Mouse (Mus musculus) cerebellum, adult 2 months (tissue): Measurements from ENCODE around the gene Cdca4. TPM values are rescaled to one million over a fixed set of nuclear protein-coding genes. Genes with fewer than 3 reads are reported as not detected.
A peak's percentile ranks its signal among the peaks of the same experiment; 100 is the strongest.

Experiments used
- DNase-seq, 2 experiments: peaks; one replicate each; pipeline ENCODE4 v3.0.0; 2021
- H3K27ac ChIP-seq: fragments of 200-500 bp; 2 replicates; pipeline ENCODE4 v1.5.1; 2012; ENCODE audit warnings: low read length, control low read depth, inconsistent platforms; ENCODE audit not compliant: insufficient read depth
- H3K27me3 ChIP-seq: fragments of 200-500 bp; 2 replicates; pipeline ENCODE4 v1.6.1; 2012; ENCODE audit warnings: inconsistent platforms, mild to moderate bottlenecking, low read length, moderate library complexity; ENCODE audit not compliant: control insufficient read depth, insufficient read depth
- H3K4me1 ChIP-seq: fragments of 200-500 bp; 2 replicates; pipeline ENCODE4 v1.6.1; 2011; ENCODE audit warnings: low read length; ENCODE audit not compliant: control insufficient read depth, insufficient read depth
- H3K4me3 ChIP-seq: fragments of 200-500 bp; replicated peaks from 2 replicates; pipeline ENCODE3; 2011; ENCODE audit warnings: mild to moderate bottlenecking, low read depth, low read length, control low read depth; ENCODE audit not compliant: insufficient read depth
- CTCF ChIP-seq: fragments of 200-500 bp; IDR thresholded peaks from 2 replicates; pipeline ENCODE4 v1.5.1; 2011; ENCODE audit warnings: low read depth, mild to moderate bottlenecking, control low read depth, low read length, moderate library complexity, borderline replicate concordance; ENCODE audit not compliant: insufficient read depth
- POLR2A ChIP-seq: fragments of 200-500 bp; IDR thresholded peaks from 2 replicates; pipeline ENCODE4 v1.6.1; 2011; ENCODE audit warnings: low read length, control low read depth, borderline replicate concordance; ENCODE audit not compliant: insufficient read depth
- WGBS: fragments of 180-500 bp; shearing (Covaris S2); methylation state at CpG from one replicate; pipeline ENCODE4 v1.1.7; 2018; 5-methylcytosine and 5-hydroxymethylcytosine counted together
- polyA plus RNA-seq: library from polyadenylated mRNA; depleted of rRNA; stranded (reverse); fragments of >200 nt; gene quantifications from 2 replicates; pipeline ENCODE4 v1.2.3, GENCODE M21; 2012; rRNA removed

Gene Cdca4
- 9.3 and 9.8 TPM in 2 replicates for polyA plus RNA-seq

DNA sequence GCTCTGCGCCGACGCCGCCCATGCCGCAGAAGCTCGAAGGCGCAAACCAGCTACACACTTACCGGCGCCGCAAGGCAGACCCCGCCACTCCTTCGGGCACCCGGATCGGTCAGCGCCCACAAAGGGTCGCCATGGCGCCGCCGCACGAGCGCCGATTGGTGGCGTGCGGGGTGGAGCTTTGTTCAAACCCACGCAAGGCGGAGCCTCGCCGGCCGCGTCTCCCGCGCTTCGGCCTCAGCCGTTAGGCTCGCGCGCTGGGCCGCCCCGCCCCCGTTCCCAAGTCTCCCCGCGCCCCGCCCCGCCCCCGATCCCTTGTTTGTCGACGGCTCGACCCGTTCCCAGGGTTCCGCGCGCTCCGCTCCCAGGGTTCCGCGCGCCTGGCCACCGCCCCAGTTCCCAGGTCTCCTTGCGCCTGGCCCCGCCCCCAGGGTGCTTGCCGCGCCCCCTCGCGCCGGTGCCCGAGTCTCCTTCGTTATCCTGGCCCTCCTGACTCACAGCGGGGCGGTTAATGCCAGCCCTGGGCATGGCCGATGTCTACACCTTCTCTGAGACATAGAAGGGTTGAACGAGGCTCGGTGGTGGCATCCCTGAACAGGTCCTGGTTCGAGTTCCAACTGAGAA, at the start of gene Cdca4:
Gene Cdca4, minus strand, starts transcription at position 180 of the 621 bp plus-strand sequence.
- DNase-seq = peak; percentile 98 to 99
- H3K27ac ChIP-seq = peak within 1 kb of the TSS; percentile 58

DNA sequence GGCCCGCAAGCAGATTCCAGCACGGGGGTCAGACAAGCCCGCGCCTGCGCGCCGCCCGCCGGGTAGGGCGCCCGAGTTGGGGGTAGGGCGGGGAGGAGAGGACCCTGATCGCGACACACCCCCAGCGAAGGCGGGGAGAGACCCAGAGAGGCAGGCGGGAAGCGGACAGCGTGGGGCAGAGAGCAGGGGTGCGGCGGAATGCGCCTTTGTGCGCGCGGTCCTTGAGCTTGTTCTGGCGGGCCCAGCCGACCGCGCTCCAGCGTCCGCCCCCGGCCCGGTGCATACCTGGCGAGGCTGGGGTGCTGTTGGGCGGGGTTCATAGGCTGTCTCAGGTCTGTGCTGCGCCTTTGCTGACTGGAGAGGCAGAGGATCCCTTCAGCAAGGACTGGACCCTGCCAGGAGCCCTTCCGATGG, 48.4 kb upstream of the Cdca4 start:
- DNase-seq = no peak
- H3K27me3 ChIP-seq = no peaks in the 10 kb centered on the region; the same call in 1 of the 2 replicates
- H3K4me3 ChIP-seq = no peak overlapping the region
- H3K4me1 ChIP-seq = peaks cover 9% of the 10 kb centered on the region
- H3K27ac ChIP-seq = no peak overlapping the region
- TF ChIP-seq CTCF = no peak
- no peak for TF ChIP-seq POLR2A
- 2% methylated on average over 37 of the region's 37 CpGs for WGBS

More for the DNA sequence above, at the start of gene Cdca4:
- TF ChIP-seq POLR2A = peak; percentile 82
- TF ChIP-seq CTCF = no peak
- WGBS = under 1% methylated on average over 72 of the region's 72 CpGs
- no peaks in the 10 kb centered on the region; the same call in 1 of the 2 replicates for H3K4me1 ChIP-seq
- no peaks in the 10 kb centered on the region for H3K27me3 ChIP-seq
- peak within 1 kb of the TSS; percentile 93 for H3K4me3 ChIP-seq

DNA sequence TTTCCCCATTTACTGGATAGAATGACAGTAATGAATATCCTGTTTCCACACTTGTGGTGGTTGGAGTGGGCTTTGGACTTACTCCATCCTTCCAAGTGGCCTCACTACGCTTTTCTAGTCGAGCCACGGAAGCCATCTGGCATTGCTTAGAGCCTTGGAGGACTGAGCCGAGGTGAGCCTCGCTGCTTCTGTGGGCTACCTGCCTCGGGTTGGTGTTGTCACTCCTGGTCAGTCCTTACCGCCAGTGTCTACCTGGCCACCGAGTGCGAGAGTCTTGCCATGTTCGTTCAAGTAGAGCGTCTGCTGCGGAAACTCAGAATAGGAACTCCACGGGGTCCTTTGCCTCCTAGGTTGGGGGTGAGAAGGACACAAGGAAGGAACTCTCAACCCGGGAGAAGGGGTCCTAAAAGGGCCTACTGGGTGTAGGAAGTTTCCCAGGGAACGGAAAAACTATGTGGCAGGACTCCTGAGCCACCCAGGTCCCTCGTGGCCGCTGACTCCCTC, 47.9 kb upstream of the Cdca4 start:
- DNase-seq = no peak
- no peak for TF ChIP-seq CTCF
- TF ChIP-seq POLR2A = no peak
- Histone ChIP-seq H3K4me1 (peaks cover 9% of the 10 kb centered on the region), H3K27me3 (no peaks in the 10 kb centered on the region; the same call in 1 of the 2 replicates), H3K27ac (no peak overlapping the region), H3K4me3 (no peak overlapping the region)
- WGBS = 4% methylated on average over 17 of the region's 17 CpGs

DNA sequence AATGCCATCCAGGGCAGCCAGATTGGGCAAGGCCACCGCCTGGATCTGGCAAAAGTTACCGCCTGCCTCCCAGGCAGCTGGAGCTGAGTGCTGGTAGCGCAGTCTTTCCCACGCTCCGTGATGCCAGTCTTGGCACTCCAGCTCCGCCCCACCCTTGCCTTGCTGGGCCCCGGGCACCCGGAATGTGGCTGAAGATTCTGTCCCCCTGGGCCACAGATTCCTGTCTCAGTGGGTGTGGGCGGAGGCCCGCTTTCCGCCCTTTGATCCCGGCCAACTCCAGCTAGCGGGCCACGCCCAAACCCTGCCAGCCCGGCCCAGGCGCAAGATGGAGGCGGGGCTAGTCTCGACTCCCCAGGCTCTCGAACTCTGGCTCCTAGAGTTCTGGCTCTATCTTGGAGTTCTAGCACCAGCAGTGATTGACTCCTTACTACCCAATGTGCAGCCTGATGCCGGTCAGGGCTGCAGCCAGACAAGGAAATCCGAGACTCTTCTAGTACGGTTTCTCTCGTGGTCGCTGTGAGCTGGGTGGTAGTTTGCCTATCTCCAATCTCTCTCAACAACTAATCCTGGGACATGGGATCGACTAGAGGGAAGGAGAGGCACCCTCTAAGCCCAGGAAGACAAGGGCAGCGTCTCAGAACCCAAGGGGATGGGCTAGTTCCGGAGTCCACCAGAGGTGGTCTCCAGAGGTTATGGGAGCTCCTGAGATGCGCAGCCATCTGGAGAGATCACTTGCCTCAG, 47.3 kb upstream of the Cdca4 start:
- peak; percentile 19 to 29 for DNase-seq
- H3K27me3 ChIP-seq = no peaks in the 10 kb centered on the region; the same call in 1 of the 2 replicates
- H3K4me1 ChIP-seq = peaks cover 9% of the 10 kb centered on the region
- 6% methylated on average over 28 of the region's 28 CpGs for WGBS
- no peak overlapping the region for H3K4me3 ChIP-seq
- H3K27ac ChIP-seq = no peak overlapping the region
- no peak for TF ChIP-seq CTCF
- no peak for TF ChIP-seq POLR2A

DNA sequence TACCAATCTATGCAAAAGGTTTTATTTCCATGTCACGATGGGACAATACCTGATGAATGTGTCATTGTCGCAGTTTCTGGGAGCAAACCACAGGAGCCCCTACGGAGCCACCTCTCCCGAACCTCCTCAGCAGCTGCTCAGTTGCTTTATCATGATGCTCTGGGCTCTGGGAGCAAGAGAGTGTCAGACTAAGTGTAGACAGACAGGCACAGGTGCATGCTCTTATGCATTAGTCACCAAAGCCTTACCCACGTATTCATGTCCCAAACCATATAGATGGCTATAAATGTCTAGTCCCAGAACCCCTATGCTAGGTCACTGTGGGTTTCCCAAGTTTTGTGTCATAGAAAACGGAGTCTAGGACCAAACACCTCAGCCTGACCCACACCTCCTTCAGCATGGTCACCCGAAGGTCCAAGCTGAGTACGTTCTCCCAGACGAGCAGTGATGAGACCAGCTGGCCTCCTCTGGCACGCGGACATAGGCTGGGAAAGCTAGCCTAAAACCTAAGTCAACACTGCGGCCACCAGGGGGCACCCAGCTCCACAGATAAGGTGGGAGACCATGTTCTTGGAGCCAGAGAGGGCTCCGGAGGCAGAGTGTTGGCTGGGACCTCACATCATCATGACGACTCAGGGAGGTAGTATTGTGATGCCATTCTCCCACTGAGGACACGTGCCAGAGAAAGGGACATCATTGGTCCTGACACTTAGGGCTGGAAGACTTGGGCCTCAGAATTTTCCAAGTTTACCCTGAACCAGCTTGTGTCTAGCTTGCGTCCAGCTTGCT, 46.2 kb upstream of the Cdca4 start:
- no peaks in the 10 kb centered on the region; the same call in 1 of the 2 replicates for H3K27me3 ChIP-seq

DNA sequence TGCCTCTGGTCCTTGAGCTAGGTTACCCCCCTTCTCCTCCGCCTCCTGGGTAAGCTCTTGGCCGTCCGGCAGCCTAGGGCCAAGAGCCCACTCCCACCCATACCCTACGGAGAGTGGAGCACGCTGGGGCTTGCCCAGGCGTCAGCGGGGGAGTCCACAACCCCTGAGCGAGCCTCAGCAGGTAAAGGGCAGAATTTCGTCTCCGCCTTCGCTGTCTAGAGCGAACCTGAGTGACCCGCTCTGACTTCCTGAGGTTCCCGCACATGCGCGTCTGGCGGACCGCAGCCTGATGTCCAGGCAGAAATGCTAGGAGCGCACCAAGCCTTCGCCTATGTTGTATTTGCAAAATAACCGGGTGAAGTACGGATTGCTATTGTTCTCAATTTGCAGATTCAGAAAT, 45.0 kb upstream of the Cdca4 start:
- H3K27ac ChIP-seq = no peak overlapping the region
- WGBS = 24% methylated on average over 22 of the region's 22 CpGs
- DNase-seq = no peak
- peak overlapping the region; percentile 7 for H3K4me3 ChIP-seq
- no peak for TF ChIP-seq POLR2A
- no peak for TF ChIP-seq CTCF
- no peaks in the 10 kb centered on the region; the same call in 1 of the 2 replicates for H3K27me3 ChIP-seq
- no peaks in the 10 kb centered on the region; the same call in 1 of the 2 replicates for H3K4me1 ChIP-seq

More for the DNA sequence above, 46.2 kb upstream of the Cdca4 start:
- Histone ChIP-seq H3K27ac (no peak overlapping the region), H3K4me3 (no peak overlapping the region), H3K4me1 (no peaks in the 10 kb centered on the region; the same call in none of the 2 replicates)
- 26% methylated on average over 16 of the region's 16 CpGs for WGBS
- TF ChIP-seq CTCF = peak; percentile 89
- TF ChIP-seq POLR2A = no peak
- DNase-seq = peak; percentile 85 to 88
